Mouse (Mus musculus): ENCODE measurements at regions not wholly inside any gene's neighbourhood (a gene's known extent, or its start where the extent isn't known, plus 50 kb on each side); places are given as distances from the start of the nearest gene placed in this dataset.

DNA sequence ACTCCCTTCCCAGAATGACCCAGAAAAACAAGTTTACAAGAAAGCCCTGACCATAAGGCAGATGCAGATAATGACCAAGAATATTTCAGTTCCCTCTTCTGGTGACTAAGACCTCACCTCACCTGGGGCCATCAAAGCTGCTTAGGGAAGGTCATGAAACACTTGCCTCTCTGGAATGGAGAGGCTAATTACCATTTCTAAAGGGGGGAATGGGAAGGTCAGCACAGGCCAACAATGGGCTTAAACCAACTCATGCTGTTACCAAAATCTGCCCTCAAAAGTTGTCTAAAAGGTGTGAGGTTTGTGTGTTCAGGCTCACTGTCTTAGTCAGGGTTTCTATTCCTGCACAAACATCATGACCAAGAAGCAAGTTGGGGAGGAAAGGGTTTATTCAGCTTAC, 123.0 kb downstream of the Sgo2b start:
- peak; percentile 62 for DNase-seq (ENCODE audit: low read depth, low spot score)

DNA sequence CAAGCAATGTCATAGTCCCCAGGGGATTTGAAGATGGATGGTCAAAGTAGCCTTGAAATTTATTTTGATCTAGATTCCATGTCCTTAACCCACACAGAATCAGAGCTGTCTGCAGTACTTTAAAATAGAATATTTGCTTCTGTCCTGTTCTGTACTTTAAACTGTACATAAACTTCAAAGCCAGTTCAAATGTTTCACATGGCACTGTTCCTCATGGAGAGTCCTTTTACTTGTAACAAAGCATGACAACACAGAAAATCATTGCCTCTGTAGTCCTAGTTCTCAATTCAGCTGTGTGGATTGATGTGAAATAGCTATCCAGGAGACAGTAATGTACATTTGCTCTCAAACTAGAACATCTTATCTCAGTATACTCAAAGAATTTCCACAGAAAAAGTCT, 123.9 kb downstream of the Sgo2b start:
- no peak for DNase-seq (ENCODE audit: low read depth, low spot score)

DNA sequence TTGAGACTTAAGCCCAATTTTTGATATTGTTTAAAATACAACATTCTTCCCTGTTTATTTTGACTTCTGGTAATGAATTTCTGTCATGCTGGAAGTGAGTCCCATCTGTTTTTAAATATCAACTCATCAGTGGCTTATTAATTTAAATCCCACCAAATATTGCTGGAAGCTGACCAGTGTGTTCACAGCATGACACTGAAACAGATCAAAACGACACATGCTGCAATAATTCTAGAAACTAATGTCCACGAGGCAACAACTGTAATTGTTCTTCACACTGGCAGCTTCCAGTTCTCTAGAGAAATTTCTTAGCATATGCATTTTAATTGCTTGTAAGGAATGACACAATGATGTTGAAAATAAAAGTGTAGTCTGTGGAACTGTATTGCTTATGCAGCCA, 167.6 kb downstream of the Sgo2b start:
- no peak for DNase-seq (ENCODE audit: low read depth, low spot score)

DNA sequence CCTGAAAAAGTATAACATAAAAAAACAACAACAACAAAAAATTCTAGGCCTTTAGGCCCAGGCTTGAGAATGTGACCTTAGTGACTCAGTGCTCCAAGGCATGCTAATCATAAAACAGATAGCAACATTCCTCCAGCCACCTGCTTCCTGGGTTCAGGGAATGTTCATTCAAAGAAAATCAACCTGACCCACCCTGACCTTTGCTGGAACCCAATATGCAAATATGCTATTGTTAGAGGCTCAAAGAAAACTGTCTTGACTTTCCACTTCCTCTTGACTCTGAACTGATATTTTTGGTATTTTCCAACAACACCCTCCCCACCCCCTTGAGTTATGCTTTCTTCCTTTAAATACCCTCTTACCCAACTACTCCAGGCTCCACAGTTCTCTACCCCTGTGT, 191.2 kb downstream of the Sgo2b start:
- peak; percentile 73 for DNase-seq (ENCODE audit: low read depth, low spot score)

DNA sequence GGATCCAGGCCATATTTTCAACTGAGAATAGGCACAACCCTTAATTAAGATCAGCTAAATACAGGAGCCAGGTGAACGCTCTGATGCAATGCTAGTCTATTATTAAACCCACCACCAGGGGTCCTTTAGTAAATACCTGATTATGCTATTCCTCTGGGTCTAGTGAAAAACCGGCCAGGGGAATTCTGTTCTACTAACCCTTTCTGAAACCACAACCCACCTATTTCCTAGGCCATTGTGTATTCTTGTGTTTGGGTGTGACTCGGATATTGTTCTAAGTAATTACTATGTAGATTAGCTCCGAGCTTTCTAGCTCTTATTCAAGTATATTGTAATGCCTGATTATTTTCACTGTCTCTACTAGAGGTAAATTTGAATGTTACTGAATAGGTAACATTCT, 192.1 kb downstream of the Sgo2b start:
- peak; percentile 65 for DNase-seq (ENCODE audit: low read depth, low spot score)

DNA sequence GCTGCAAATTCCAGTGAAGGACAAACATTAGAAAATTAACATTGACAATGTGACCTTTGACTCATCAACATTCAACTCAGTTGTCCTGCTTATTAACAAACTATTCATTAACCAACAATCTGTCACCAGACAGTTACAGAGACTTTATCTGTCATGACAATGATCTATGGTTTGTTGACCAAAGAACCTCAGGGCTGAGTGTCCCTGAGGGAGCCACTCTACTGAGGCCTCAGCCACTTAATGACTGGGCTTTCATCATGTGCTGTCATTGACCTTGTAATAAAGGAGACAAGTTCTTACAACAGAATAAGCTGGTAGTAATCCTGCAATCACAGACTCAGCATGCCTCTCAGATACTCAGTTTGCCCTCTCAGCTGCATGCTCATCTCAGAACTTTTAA, 196.8 kb downstream of the Sgo2b start:
- no peak for DNase-seq (ENCODE audit: low read depth, low spot score)

DNA sequence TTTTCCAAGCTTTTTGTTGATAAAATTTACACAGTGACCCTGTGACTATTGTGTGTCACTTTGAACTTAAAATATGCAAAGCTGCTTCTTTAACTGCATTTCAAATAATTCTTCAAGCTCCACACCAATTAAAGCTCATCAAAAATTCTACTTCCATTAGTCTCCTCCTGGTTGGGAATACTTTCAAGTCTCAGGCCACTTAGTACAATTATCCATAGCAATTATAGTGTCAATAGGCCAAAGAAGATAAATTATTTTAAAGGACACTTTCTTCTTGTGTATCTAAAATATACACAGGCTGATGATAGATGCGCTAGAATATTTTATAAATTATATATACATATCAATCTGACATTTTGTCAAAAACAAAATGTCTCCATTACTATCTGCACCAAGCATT, 197.2 kb downstream of the Sgo2b start:
- DNase-seq (ENCODE audit: low read depth, low spot score): no peak

DNA sequence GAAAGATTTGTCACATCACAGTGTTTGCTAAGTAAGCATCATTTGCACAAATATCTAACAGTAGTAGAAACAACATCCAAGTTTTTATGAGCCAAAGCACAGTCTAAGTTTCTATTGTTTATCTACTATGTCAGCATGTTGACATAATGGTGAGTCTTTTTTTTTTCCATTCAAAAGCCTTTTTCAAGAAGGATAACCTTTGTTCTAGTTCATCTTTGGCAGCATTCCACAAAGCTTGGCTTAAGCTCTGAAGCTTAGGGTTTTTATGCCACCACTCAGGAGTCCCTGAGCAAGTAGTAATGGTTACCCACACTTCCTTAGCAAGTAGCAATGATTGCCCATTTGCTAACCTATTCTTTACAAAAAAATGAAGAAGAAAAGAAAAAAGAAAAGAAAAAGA, 198.8 kb downstream of the Sgo2b start:
- no peak for DNase-seq (ENCODE audit: low read depth, low spot score)

DNA sequence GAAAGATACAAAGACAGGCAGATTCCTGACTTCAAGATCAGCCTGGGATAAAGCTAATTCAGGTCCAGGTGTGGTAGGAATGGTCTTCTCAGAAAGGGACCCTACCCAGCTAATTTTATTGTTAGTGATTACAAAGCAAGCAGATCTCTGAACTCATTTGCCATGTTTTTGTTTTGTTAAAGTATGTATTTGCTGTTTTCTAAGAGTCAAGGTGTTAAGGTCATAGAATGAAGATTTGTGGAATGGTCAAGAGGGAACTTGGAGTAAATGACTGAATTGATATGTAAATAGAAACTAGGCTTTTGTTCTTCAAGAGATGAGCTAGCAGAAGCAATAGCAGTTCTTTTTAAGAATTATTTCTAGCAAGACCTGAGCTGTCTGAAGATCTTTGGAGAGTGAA, 217.6 kb downstream of the Sgo2b start:
- peak; percentile 59 for DNase-seq (ENCODE audit: low read depth, low spot score)

DNA sequence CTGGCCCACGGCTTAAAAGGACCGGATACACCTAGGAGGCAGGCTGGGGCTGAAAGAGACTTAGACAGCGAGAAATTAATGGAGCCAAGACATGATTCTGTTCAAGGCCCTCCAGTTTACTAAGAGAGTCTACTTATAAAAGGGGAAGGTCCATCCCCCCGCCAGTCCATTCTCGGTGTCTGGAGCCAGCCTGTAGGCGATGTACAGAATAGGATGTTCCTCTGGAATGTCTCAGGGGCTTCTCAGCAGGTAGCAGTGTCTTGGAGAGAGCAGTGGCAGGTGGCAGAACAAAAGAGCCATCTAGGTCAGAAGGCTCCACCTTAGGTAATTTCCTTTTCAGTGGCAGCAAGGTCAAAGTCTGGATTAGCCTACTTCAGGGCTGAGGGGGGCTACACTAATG, 221.3 kb downstream of the Sgo2b start:
- DNase-seq (ENCODE audit: low read depth, low spot score): peak; percentile 75

Measured in ZHBTc4 (cell line).